Mouse (Mus musculus) bone marrow, adult 2 months (tissue): ENCODE measurements around the gene Shtn1.

Experiments used
- CTCF ChIP-seq: fragments of 200-500 bp; IDR thresholded peaks from 2 replicates; pipeline ENCODE4 v1.5.1; 2011; ENCODE audit warnings: low read length, control low read depth; ENCODE audit not compliant: control insufficient read depth, insufficient read depth
- POLR2A ChIP-seq: fragments of 200-500 bp; IDR thresholded peaks from 2 replicates; pipeline ENCODE4 v1.6.1; 2011; ENCODE audit warnings: low read depth, mild to moderate bottlenecking, control low read depth, low read length, borderline replicate concordance; ENCODE audit not compliant: control insufficient read depth

DNA sequence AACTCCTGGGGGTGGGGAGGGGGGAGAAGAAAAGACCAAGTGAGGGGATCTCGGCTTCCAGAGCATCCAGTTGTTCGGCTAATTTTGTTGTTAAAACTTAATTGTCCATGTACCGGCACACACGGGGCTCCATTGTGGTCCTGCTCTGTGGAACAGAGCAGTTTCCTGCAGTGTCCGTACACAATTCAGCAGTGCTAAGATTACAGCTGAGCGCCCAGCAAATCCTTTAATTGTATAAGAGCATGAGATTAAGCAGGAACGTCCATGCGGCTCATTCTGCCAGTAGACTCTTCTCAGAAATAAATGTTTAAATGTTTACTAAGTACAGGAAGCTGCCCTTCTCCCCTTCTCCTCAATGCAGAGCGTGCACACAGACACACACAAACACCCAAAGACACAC is 94.3 kb downstream of the Shtn1 start:
- TF ChIP-seq CTCF, result no peak
- no peak for TF ChIP-seq POLR2A
